Mouse (Mus musculus) kidney, adult 2 months (tissue): ENCODE data around the gene Hoxb1.

ENCODE experiments used
- CTCF ChIP-seq: fragments of 200-500 bp; conservative IDR thresholded peaks from 2 replicates; pipeline ENCODE4 v1.5.1; 2011; ENCODE audit warnings: low read depth, mild to moderate bottlenecking, control low read depth, low read length, moderate library complexity, mixed read lengths; ENCODE audit not compliant: insufficient read depth, insufficient read length
- POLR2A ChIP-seq: fragments of 200-500 bp; IDR thresholded peaks from one replicate; pipeline ENCODE4 v1.6.1; 2011; ENCODE audit warnings: low read depth, low read length, control low read depth

GRCm38 (mm10) chr11:96351312-96351711 lies 14.2 kb upstream of the Hoxb1 start:
- TF ChIP-seq POLR2A = no peak
- TF ChIP-seq CTCF = no peak
